Mouse (Mus musculus): Measurements from ENCODE around the gene Pdcd1lg2.

GRCm38 (mm10) chr19:29366969-29367622, 43.6 kb upstream of the Pdcd1lg2 start, which contains the start of the genes Plgrkt and Cd274:
- TF ChIP-seq CTCF (IDR thresholded peaks at IDR 0.05; ENCODE audit: borderline replicate concordance, control insufficient read depth, extremely low read depth, insufficient read depth, low read length, poor library complexity) (0 out of 2 replicates have a peak, but pooled peaks have one; percentile 42), POLR2A (IDR thresholded peaks at IDR 0.05; ENCODE audit: control insufficient read depth, extremely low read depth, insufficient read depth, low read length, poor library complexity) (peak; percentile 74; the same call in 1 of the 2 replicates)

All from thymus, adult 2 months (tissue).